Comparison of ENCODE assay signal across 10 mouse cellular contexts in the genomic region with DNA sequence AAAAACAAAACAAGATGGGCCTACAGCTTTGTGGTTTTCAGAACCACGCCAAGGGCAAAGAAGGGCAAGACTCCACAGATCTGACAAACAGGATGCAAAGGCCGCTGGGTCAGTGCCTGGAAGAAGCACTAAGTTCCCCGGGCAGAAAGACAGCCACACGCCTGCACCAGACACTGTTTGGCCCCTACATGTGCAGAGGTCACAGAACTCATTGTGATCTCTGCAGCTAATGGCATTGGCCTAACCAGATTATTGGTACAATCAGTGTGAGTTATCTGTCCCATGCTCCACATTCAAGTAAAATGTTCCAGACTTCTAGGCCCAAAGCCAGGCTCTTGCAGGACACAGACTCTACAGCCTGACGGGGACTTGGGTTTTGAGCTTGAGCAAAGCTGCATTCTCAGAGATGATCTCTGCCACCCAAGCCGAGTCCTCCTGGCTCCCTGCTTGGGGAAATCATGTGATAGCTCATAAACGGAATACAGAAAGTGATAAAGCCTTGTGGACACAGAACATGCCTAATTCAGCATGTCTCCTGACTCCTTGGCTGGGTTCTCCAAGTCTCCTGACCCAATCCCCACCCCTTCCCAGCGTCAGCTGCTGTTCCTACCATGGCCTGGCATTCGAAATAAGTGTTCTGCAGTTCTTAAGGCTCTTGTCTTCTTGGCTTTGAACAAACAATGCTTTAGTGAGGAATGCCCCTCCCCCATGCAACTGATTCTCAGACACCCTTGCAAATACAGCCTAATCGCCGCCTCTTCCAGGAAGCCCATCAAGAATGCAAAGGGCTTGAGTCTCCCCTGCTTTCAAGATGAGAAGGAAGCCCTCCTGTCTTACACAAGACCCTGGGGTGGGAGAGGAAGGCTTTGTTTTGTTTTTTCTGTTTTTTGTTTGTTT. TPM values are rescaled to one million over a fixed set of nuclear protein-coding genes. Genes with fewer than 3 reads are reported as not detected.
DNase-seq lines count a peak whose midpoint lies in the region; ATAC-seq lines count a peak whose summit lies in the region.
"Had no signal": no experiment of that assay in that cellular context is flagged by ENCODE, and none has a peak within 500 bp of the region (broad histone marks: within the 10 kb centered on the region; RNA-seq: fewer than 3 reads in every experiment).

No protein-coding gene starts in this region.

- H3K9me3 ChIP-seq in kidney, embryonic 15.5 days (replicated peaks) = no peaks in the 10 kb centered on the region
- no peaks in the 10 kb centered on the region for H3K9me3 ChIP-seq in heart, embryonic 16.5 days (replicated peaks; ENCODE audit: control insufficient read depth, low read length)
- H3K9me3 ChIP-seq in forebrain, embryonic 10.5 days = no peaks in the 10 kb centered on the region
- H3K9me3 ChIP-seq: midbrain, embryonic 13.5 days had no signal

- 73% methylated on average over 11 of the region's 11 CpGs for WGBS in kidney, embryonic 15.5 days
- 53% methylated on average over 11 of the region's 11 CpGs for WGBS in heart, embryonic 16.5 days
- 75% methylated on average over 11 of the region's 11 CpGs for WGBS in forebrain, embryonic 10.5 days

- H3K27me3 ChIP-seq in kidney, embryonic 15.5 days = no peaks in the 10 kb centered on the region
- H3K27me3 ChIP-seq in heart, embryonic 16.5 days (ENCODE audit: control insufficient read depth, insufficient read depth, low read length) = no peaks in the 10 kb centered on the region
- no peaks in the 10 kb centered on the region for H3K27me3 ChIP-seq in forebrain, embryonic 10.5 days (ENCODE audit: poor library complexity, severe bottlenecking)
- H3K27me3 ChIP-seq: midbrain, embryonic 13.5 days had no signal

- no peak overlapping the region for H3K4me2 ChIP-seq in kidney, embryonic 15.5 days
- no peak overlapping the region for H3K4me2 ChIP-seq in heart, embryonic 16.5 days (ENCODE audit: low read depth, low read length)
- H3K4me2 ChIP-seq: midbrain, embryonic 13.5 days had no signal

- H3K9ac ChIP-seq in kidney, embryonic 15.5 days = no peak overlapping the region
- 0 out of 2 replicates have a peak overlapping the region, but pooled peaks have one; percentile 15 for H3K9ac ChIP-seq in heart, embryonic 16.5 days (ENCODE audit: low read length)
- H3K9ac ChIP-seq: midbrain, embryonic 13.5 days had no signal

- H3K36me3 ChIP-seq in kidney, embryonic 15.5 days = no peaks in the 10 kb centered on the region
- H3K36me3 ChIP-seq in heart, embryonic 16.5 days (ENCODE audit: control insufficient read depth, insufficient read depth) = no peaks in the 10 kb centered on the region
- no peaks in the 10 kb centered on the region for H3K36me3 ChIP-seq in forebrain, embryonic 10.5 days (replicated peaks)
- H3K36me3 ChIP-seq: G1E; midbrain, embryonic 13.5 days had no signal

- H3K4me3 ChIP-seq in kidney, embryonic 15.5 days (replicated peaks) = no peak overlapping the region
- H3K4me3 ChIP-seq in heart, embryonic 16.5 days (ENCODE audit: low read length) = no peak overlapping the region
- H3K4me3 ChIP-seq in forebrain, embryonic 10.5 days = no peak overlapping the region
- H3K4me3 ChIP-seq: midbrain, embryonic 13.5 days had no signal

- peak; percentile 58 for DNase-seq in kidney, adult 11 months
- peak; percentile 85 for DNase-seq in ZHBTc4 (ENCODE audit: low read depth, low spot score)
- DNase-seq in lung, postnatal 14 days = peak; percentile 59
- no peak for DNase-seq in thymus, postnatal 36 days
- DNase-seq in forebrain, embryonic 10.5 days (ENCODE audit: extremely low spot score, low spot score) = no peak
- DNase-seq in layer of hippocampus, postnatal 36 days = no peak

- no peak for ATAC-seq in kidney, embryonic 15.5 days (replicated peaks; ENCODE audit: low FRiP score)
- ATAC-seq in heart, embryonic 16.5 days (replicated peaks; ENCODE audit: extremely low read depth, insufficient read depth, low FRiP score) = peak; percentile 49
- ATAC-seq: midbrain, embryonic 13.5 days had no signal

- H3K4me1 ChIP-seq in kidney, embryonic 15.5 days = peaks cover 10% of the 10 kb centered on the region
- H3K4me1 ChIP-seq in heart, embryonic 16.5 days (ENCODE audit: control insufficient read depth, insufficient read depth, low read length) = peaks cover 30% of the 10 kb centered on the region
- H3K4me1 ChIP-seq in forebrain, embryonic 10.5 days = peaks cover 28% of the 10 kb centered on the region

- H3K27ac ChIP-seq in kidney, embryonic 15.5 days = no peak overlapping the region
- peak overlapping the region; percentile 71 for H3K27ac ChIP-seq in heart, embryonic 16.5 days (ENCODE audit: low read length)
- no peak overlapping the region for H3K27ac ChIP-seq in forebrain, embryonic 10.5 days
- H3K27ac ChIP-seq: midbrain, embryonic 13.5 days had no signal

RNA-seq across cellular contexts. Expression of a gene that starts 20.1 kb away (rescaled TPM):
- polyA plus RNA-seq in kidney, embryonic 15.5 days (2015; fragmentation: Nextera tagmentation; extraction: Ambion mirVana) = 20.0 and 25.3 TPM in 2 replicates
- polyA plus RNA-seq in heart, embryonic 16.5 days (2015; fragmentation: Nextera tagmentation; extraction: Ambion mirVana) = 73.8 and 91.0 TPM in 2 replicates
- polyA plus RNA-seq in forebrain, embryonic 10.5 days (2016; fragmentation: Nextera tagmentation; extraction: Ambion mirVana) = 14.3 and 15.0 TPM in 2 replicates
- total RNA-seq in layer of hippocampus, postnatal 36 days (2021) = 100 to 1,000 TPM; 246 to 273 TPM
- polyA plus RNA-seq: G1E had no signal

Comparison
In these comparisons a context has a peak if more than half of its experiments do, and no peak if none do; other contexts are left out.
1. DNase-seq: peak in kidney, adult 11 months (single experiment), ZHBTc4 (single experiment) and lung, postnatal 14 days (single experiment); none in thymus, postnatal 36 days (0 of 2), forebrain, embryonic 10.5 days (single experiment) and layer of hippocampus, postnatal 36 days (0 of 2).